Mouse (Mus musculus) heart, embryonic 16.5 days (tissue): Measurements from ENCODE around the gene Ccar1. TPM values are rescaled to one million over a fixed set of nuclear protein-coding genes. Genes with fewer than 3 reads are reported as not detected.
"Not testable (repeated sequence)": the region's sequence is repeated elsewhere in the genome, so short reads cannot be mapped to it uniquely, and the experiment has no call there.

Source experiments
- ATAC-seq: fragments of 200-750 bp; cut with Nextera tagmentation; replicated peaks from 2 replicates; pipeline ENCODE4 v1.8.0; 2017; ENCODE audit warnings: moderate number of reproducible peaks; ENCODE audit not compliant: insufficient read depth, low FRiP score; ENCODE audit errors: extremely low read depth
- H3K27ac ChIP-seq: fragments of 300-500 bp; sonication (generic); 2 replicates; pipeline ENCODE4 v1.5.1; 2014; ENCODE audit warnings: mild to moderate bottlenecking, low read length, control low read depth, moderate library complexity
- H3K27me3 ChIP-seq: fragments of 300-500 bp; sonication (generic); 2 replicates; pipeline ENCODE4 v1.6.1; 2014; ENCODE audit warnings: low read length, mixed read lengths; ENCODE audit not compliant: control insufficient read depth, insufficient read depth
- H3K36me3 ChIP-seq: fragments of 300-500 bp; sonication (generic); 2 replicates; pipeline ENCODE4 v1.6.1; 2014; ENCODE audit not compliant: control insufficient read depth, insufficient read depth
- H3K4me1 ChIP-seq: fragments of 300-500 bp; sonication (generic); 2 replicates; pipeline ENCODE4 v1.6.1; 2014; ENCODE audit warnings: low read length, mixed read lengths; ENCODE audit not compliant: control insufficient read depth, insufficient read depth
- H3K4me2 ChIP-seq: fragments of 300-500 bp; sonication (generic); 2 replicates; pipeline ENCODE4 v1.6.1; 2014; ENCODE audit warnings: low read depth, mild to moderate bottlenecking, control low read depth, low read length
- H3K4me3 ChIP-seq: fragments of 300-500 bp; sonication (generic); 2 replicates; pipeline ENCODE4 v1.5.1; 2014; ENCODE audit warnings: mild to moderate bottlenecking, control low read depth, low read length
- H3K9ac ChIP-seq: fragments of 300-500 bp; sonication (generic); 2 replicates; pipeline ENCODE4 v1.6.1; 2014; ENCODE audit warnings: low read length, control low read depth
- H3K9me3 ChIP-seq: fragments of 300-500 bp; sonication (generic); replicated peaks from 2 replicates; pipeline ENCODE4 v1.6.1; 2016; ENCODE audit warnings: low read length; ENCODE audit not compliant: control insufficient read depth
- WGBS: fragments of 180-500 bp; shearing (Covaris S2); extraction: QIAGEN DNeasy Blood & Tissue Kit; methylation state at CpG from one replicate; pipeline ENCODE4 v1.1.7; 2014; 5-methylcytosine and 5-hydroxymethylcytosine counted together
- polyA plus RNA-seq: library from polyadenylated mRNA; unstranded; fragments of >200 nt; fragmentation: Nextera tagmentation; extraction: Ambion mirVana; gene quantifications from 2 replicates; pipeline ENCODE4 v1.2.1, GENCODE M21; 2015

Gene Ccar1
- polyA plus RNA-seq, 1 experiment from 2014 or later = 90.9 TPM

DNA sequence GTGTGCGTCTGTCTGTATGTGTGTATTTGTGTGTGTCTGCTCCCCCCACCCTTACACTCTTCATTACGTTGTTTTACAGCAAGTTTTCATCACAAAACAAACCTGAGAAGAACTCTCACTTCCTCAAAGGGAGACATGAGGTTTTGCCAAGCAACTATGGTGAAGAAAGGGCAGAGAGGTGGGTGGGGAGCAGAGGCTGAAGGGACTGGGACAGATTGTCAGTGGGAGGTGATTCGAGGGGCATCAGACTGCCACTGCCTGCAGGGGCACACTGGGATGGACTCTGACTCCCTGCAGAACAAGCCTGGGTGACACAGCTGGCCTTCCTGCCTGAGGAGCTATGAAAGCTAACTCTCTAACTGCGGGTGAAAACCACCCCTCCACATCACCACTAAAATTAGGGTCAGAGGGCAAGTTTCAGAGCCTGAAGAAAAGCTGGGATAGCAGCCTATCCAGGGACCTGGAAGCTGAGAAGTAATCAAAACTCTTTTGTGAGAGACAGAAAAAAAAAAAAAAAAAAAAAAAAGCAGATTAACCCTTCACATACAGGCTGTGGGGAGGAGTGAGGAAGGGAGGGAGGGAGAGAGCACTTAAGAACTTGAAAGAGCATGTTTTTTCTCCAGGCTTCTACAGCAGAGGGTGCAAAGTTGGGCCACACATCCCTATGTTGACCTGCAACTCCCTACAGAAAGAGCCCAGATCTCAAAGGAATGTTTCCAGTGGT, 55.0 kb downstream of the Ccar1 start:
- H3K36me3 ChIP-seq = peaks cover 9% of the 10 kb centered on the region
- H3K27ac ChIP-seq = no peak overlapping the region
- H3K9me3 ChIP-seq = no peaks in the 10 kb centered on the region
- H3K4me1 ChIP-seq = peaks cover 5% of the 10 kb centered on the region; the same call in 1 of the 2 replicates
- H3K4me2 ChIP-seq = no peak overlapping the region
- ATAC-seq = no peak
- H3K4me3 ChIP-seq = no peak overlapping the region
- H3K27me3 ChIP-seq = no peaks in the 10 kb centered on the region
- no peak overlapping the region for H3K9ac ChIP-seq
- 53% methylated on average over 4 of the region's 4 CpGs for WGBS

- no peaks in the 10 kb centered on the region for H3K36me3 ChIP-seq
- H3K9me3 ChIP-seq = no peaks in the 10 kb centered on the region
- H3K9ac ChIP-seq = no peak overlapping the region
- no peak overlapping the region for H3K4me2 ChIP-seq
- no peak for ATAC-seq
- 55% methylated on average over 10 of the region's 10 CpGs for WGBS
- H3K27me3 ChIP-seq = 0 out of 2 replicates have a peak, but pooled peaks cover 3% of the 10 kb centered on the region
- H3K27ac ChIP-seq = no peak overlapping the region
- no peak overlapping the region for H3K4me3 ChIP-seq
- H3K4me1 ChIP-seq = peaks cover 3% of the 10 kb centered on the region; the same call in 1 of the 2 replicates
These were observed 61.3 kb downstream of the Ccar1 start for GRCm38 (mm10) chr10:62730826-62731225.

DNA sequence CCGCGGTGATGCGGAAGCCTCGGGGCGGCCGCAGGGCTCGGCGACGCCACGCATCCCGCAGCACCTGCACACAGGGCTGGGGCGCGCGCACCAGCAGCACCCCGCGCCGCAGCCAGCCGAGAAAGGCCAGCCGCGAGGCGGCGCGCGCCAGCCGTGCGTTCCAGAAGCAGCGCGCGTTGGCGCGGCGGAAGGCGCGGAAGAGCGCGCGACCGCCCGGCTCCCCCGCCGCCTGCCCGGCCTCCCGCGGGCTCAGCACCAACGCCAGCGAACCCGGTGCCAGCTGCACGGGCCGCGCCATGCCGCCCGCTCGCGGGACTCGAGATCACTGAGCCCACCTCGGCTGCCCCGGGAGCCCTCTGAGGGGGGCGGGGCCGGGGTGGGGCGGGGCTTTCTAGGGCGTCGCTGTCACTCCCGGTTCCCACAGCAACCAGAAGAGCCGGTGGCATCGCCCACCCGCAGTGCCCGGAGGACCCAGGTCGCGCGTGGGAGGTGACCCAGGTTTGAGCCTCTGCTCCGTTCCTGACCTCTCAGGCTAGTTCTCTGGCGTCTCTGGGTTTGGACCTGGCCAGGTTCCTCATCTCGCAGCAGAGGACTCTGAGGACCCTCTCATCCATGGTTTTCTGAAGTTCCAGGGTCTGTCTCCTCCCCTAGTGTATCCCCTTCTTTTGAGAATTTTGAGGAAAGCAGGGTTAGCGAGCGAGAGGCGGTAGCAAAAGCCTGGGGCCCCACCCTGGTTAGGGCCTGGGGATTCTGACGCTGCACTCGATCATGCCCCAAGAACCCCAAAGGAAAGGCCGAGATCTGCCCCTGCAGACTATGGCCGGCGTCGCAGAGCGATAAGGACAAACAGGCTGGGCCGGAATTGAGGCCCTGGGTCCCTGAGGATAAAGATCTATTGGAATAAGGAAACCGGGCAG, 66.1 kb downstream of the Ccar1 start, which contains the start of gene Stox1:
Stox1 (minus strand) TSS at position 358 of the 917 bp plus-strand sequence.
- Histone ChIP-seq H3K9me3 (no peaks in the 10 kb centered on the region), H3K27ac (no peak within 1 kb of the TSS), H3K9ac (peak within 1 kb of the TSS; percentile 68), H3K27me3 (peaks cover 22% of the 10 kb centered on the region), H3K36me3 (no peaks in the 10 kb centered on the region), H3K4me2 (peak within 1 kb of the TSS; percentile 98), H3K4me3 (peak within 1 kb of the TSS; percentile 75), H3K4me1 (peaks cover 6% of the 10 kb centered on the region; the same call in 1 of the 2 replicates)
- WGBS = 1% methylated on average over 69 of the region's 85 CpGs
- ATAC-seq = peak; percentile 85

DNA sequence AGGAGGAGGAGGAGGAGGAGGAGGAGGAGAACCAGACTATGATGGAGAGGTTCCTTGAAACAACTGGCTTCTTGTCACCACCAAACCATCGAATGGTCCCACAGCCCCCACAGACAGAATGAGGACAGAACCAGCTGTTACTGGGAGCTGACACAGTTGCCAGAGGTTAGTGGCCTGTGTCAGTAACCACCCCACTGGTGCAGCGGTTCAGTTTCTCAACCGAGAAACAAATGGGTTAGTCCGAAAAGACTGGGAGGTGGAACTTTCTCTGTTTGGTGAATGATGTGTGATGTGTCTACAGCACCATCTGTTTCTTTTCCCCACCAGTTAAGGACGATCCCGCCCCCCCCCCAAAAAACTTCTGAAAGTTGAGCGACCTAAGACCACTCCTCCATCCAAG, 67.2 kb downstream of the Ccar1 start:
- H3K4me1 ChIP-seq = peaks cover 6% of the 10 kb centered on the region; the same call in 1 of the 2 replicates
- H3K36me3 ChIP-seq = no peaks in the 10 kb centered on the region
- H3K4me2 ChIP-seq = peak overlapping the region; percentile 98
- ATAC-seq = no peak
- no peak overlapping the region for H3K9ac ChIP-seq
- no peaks in the 10 kb centered on the region for H3K9me3 ChIP-seq
- H3K27ac ChIP-seq = no peak overlapping the region
- H3K27me3 ChIP-seq = peaks cover 22% of the 10 kb centered on the region
- H3K4me3 ChIP-seq = peak overlapping the region; percentile 75; the same call in 1 of the 2 replicates
- 31% methylated on average over 7 of the region's 7 CpGs for WGBS

GRCm38 (mm10) chr10:62722701-62723100, 69.4 kb downstream of the Ccar1 start:
- 22% methylated on average over 4 of the region's 4 CpGs for WGBS
- no peak overlapping the region for H3K4me3 ChIP-seq
- no peak for ATAC-seq
- no peak overlapping the region for H3K27ac ChIP-seq
- no peak overlapping the region for H3K4me2 ChIP-seq
- no peak overlapping the region for H3K9ac ChIP-seq
- no peaks in the 10 kb centered on the region for H3K36me3 ChIP-seq
- peaks cover 6% of the 10 kb centered on the region; the same call in 1 of the 2 replicates for H3K4me1 ChIP-seq
- peaks cover 22% of the 10 kb centered on the region for H3K27me3 ChIP-seq
- H3K9me3 ChIP-seq = no peaks in the 10 kb centered on the region

DNA sequence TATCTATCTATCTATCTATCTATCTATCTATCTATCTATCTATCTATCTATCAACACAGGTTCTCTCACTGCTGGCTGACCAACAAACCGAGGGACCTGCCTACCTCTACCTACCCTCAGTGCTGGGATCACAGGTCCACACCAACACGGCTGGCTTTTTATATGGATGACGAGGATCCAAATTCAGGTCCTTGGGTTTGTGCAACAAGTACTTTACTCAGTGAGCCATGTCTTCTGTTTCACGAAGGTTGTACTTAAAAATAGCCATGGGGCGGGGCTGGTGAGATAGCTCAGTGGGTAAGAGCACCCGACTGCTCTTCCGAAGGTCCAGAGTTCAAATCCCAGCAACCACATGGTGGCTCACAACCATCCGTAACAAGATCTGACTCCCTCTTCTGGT, 71.5 kb downstream of the Ccar1 start:
- not testable (repeated sequence) for H3K4me3 ChIP-seq, H3K4me2 ChIP-seq, H3K4me1 ChIP-seq, H3K9ac ChIP-seq, H3K36me3 ChIP-seq, H3K9me3 ChIP-seq, ATAC-seq, H3K27ac ChIP-seq
- H3K27me3 ChIP-seq = peaks cover 19% of the 10 kb centered on the region
- 82% methylated on average over 7 of the region's 8 CpGs for WGBS

- H3K9me3 ChIP-seq = no peaks in the 10 kb centered on the region
- no peak overlapping the region for H3K9ac ChIP-seq
- WGBS = 75% methylated on average over 10 of the region's 10 CpGs
- no peaks in the 10 kb centered on the region for H3K4me1 ChIP-seq
- H3K36me3 ChIP-seq = no peaks in the 10 kb centered on the region
- no peaks in the 10 kb centered on the region for H3K27me3 ChIP-seq
- no peak overlapping the region for H3K4me2 ChIP-seq
- no peak for ATAC-seq
- no peak overlapping the region for H3K27ac ChIP-seq
- no peak overlapping the region for H3K4me3 ChIP-seq
These were observed 78.6 kb downstream of the Ccar1 start for GRCm38 (mm10) chr10:62713457-62713856.

GRCm38 (mm10) chr10:62703579-62703978, 88.5 kb downstream of the Ccar1 start:
- no peaks in the 10 kb centered on the region for H3K27me3 ChIP-seq
- no peak overlapping the region for H3K27ac ChIP-seq
- no peaks in the 10 kb centered on the region for H3K9me3 ChIP-seq
- H3K4me1 ChIP-seq = no peaks in the 10 kb centered on the region
- no peak overlapping the region for H3K4me2 ChIP-seq
- H3K4me3 ChIP-seq = no peak overlapping the region
- WGBS = 70% methylated on average over 4 of the region's 4 CpGs
- no peak overlapping the region for H3K9ac ChIP-seq
- H3K36me3 ChIP-seq = no peaks in the 10 kb centered on the region
- ATAC-seq = no peak

DNA sequence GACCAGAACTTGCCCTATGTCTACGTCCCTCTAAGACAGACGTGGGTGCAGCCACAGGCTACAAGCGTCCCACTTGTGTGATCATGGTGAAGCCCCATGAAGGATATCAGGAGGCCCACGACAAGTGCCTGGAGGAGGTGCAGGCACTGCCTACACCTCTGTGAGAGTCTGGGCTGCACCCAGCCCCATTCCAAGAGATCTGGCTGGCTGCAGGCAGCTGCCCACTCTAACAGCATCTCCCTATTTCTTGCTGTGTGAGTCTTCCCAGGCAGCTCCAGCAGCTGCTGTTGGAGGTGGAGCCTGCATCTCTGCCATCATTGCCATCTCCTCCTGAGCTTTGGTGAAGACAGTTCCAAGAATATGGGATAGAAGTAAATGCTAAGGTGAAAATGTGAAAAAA, 89.7 kb downstream of the Ccar1 start:
- no peak overlapping the region for H3K9ac ChIP-seq
- no peaks in the 10 kb centered on the region for H3K4me1 ChIP-seq
- H3K9me3 ChIP-seq = no peaks in the 10 kb centered on the region
- H3K36me3 ChIP-seq = no peaks in the 10 kb centered on the region
- no peaks in the 10 kb centered on the region for H3K27me3 ChIP-seq
- H3K4me2 ChIP-seq = no peak overlapping the region
- H3K27ac ChIP-seq = no peak overlapping the region
- no peak overlapping the region for H3K4me3 ChIP-seq
- 75% methylated on average over 4 of the region's 4 CpGs for WGBS
- ATAC-seq = no peak
